Mouse (Mus musculus): ENCODE measurements at regions not wholly inside any gene's neighbourhood (a gene's known extent, or its start where the extent isn't known, plus 50 kb on each side); places are given as distances from the start of the nearest gene placed in this dataset.

DNA sequence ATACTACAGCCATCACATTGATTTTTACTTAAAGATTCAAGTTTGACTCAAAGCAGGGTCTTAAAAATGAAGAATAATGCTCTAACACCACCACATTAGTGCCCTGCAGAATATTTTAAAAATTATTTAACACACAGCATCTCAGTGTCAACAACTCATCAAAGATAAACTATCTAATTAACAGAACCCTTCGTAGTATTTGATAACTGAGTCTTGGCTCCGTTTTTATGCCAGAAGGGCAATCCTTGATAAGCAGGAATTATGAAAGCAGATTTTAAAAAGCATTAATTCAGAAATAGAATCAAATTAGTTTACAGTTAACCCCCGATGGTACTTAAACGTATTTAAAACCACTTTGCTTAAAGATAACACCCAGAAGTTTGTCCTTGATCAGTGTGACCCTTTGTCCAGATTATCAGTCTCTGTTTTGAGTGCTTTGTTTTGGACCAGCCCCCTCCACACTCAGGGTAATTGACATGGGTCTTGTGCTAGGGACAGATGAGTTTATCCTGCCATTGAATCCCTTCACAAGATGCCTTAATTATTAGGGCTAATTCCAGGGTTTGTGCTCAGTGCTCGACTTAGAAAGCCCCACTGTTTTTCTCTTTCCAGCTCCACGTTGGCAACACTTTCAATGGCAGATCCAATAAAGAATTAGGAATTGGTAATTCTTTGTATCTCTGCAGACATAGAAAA, 69.4 kb upstream of the Dph6 start:
- Histone ChIP-seq H3K4me1 (ENCODE audit: control insufficient read depth in 1 of 2, insufficient read depth in 2 of 2, low read length in 2 of 2) (no peaks in the 10 kb centered on the region), H3K79me2 (ENCODE audit: control insufficient read depth, insufficient read depth, low read length, poor library complexity) (no peaks in the 10 kb centered on the region), H3K4me3 (ENCODE audit: control insufficient read depth in 1 of 2, insufficient read depth in 1 of 2, low read depth in 2 of 2, low read length in 2 of 2) (no peak overlapping the region), H3K9ac (ENCODE audit: control insufficient read depth, low read depth, low read length, poor library complexity, severe bottlenecking) (no peak overlapping the region), H3K36me3 (ENCODE audit: control insufficient read depth in 1 of 2, insufficient read depth in 2 of 2, low read length in 2 of 2) (no peaks in the 10 kb centered on the region), H3K27me3 (ENCODE audit: control insufficient read depth in 1 of 2, insufficient read depth in 2 of 2, low read length in 2 of 2) (no peaks in the 10 kb centered on the region; a peak in 1 of 4 replicates), H3K9me3 (replicated peaks; ENCODE audit: insufficient read depth, low read length) (no peaks in the 10 kb centered on the region), H3K27ac (ENCODE audit: control insufficient read depth, low read depth, low read length) (no peak overlapping the region)
- TF ChIP-seq NELFE (IDR thresholded peaks at IDR 0.05; ENCODE audit: low read depth, low read length) (no peak), HCFC1 (IDR thresholded peaks at IDR 0.05; ENCODE audit: low read depth, low read length) (no peak), RCOR1 (IDR thresholded peaks at IDR 0.05; ENCODE audit: low read depth, low read length) (no peak)
- no peak for DNase-seq (ENCODE audit: low read depth, low spot score)

DNA sequence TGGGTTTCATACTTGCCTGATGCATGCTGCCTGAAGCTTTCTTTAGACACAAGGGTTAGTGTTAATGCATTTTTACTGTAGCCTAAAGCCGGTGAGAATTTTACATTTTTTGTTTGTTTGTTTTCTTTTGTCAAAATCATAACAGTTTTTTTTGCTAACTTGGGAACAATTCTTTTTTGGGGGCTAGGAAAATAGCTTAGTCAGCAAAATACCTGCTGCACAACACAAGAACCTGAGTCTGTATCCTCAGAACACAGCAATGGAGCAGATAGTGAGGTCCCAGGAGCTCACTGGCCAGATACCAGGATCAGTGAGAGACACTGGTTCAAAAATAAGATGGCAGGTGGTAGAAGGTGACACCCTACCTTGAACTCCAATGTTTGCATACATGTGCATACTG, 72.4 kb upstream of the Dph6 start:
- no peak overlapping the region for H3K9ac ChIP-seq (ENCODE audit: control insufficient read depth, low read depth, low read length, poor library complexity, severe bottlenecking)
- TF ChIP-seq MAFK (IDR thresholded peaks at IDR 0.05; ENCODE audit: borderline replicate concordance, low read depth, low read length) (peak; percentile 42; the same call in 1 of the 2 replicates), MAZ (IDR thresholded peaks at IDR 0.05; ENCODE audit: low read depth, low read length) (no peak)
- no peak for DNase-seq (ENCODE audit: low read depth, low spot score)
- H3K27ac ChIP-seq (ENCODE audit: control insufficient read depth, low read depth, low read length), result no peak overlapping the region
- no peak overlapping the region for H3K4me3 ChIP-seq (ENCODE audit: control insufficient read depth in 1 of 2, insufficient read depth in 1 of 2, low read depth in 2 of 2, low read length in 2 of 2)
- H3K27me3 ChIP-seq (ENCODE audit: control insufficient read depth in 1 of 2, insufficient read depth in 2 of 2, low read length in 2 of 2), result no peaks in the 10 kb centered on the region
- no peaks in the 10 kb centered on the region for H3K4me1 ChIP-seq (ENCODE audit: control insufficient read depth in 1 of 2, insufficient read depth in 2 of 2, low read length in 2 of 2)
- no peaks in the 10 kb centered on the region for H3K79me2 ChIP-seq (ENCODE audit: control insufficient read depth, insufficient read depth, low read length, poor library complexity)
- H3K36me3 ChIP-seq (ENCODE audit: control insufficient read depth in 1 of 2, insufficient read depth in 2 of 2, low read length in 2 of 2), result no peaks in the 10 kb centered on the region
- no peaks in the 10 kb centered on the region for H3K9me3 ChIP-seq (replicated peaks; ENCODE audit: insufficient read depth, low read length)

DNA sequence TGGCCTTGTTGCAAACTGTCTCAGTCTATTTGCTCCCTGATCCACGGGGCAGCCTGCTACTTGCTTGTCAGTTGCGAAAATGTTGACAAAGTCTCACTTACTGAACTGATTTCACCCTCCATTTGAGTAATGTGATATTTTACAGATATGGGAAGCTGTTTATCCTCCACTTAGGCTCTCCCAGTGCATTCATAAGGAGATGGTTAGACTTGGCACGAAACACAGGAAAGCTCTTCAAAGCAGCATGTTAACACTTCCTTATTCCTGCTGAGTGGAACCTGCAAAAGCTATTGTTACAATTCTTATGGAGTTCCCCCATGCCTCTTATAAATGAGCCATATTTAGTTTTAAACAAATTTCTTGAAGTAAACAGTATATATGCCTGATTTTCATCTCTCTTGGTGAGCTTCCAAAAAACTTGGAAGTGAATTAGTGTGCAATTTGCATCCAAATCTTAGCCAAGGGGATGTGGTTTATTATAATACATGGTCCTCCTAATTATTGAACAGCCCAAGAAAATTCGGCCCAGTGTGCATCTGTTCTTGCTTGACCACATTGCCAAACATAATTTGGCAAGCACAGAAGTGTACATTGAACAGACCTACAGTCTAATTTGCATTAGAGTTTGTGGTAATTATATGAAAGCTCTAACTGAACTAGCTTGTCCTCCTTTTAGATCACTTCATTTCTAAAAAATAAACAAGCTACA, 80.3 kb upstream of the Dph6 start:
- TF ChIP-seq CHD1 (IDR thresholded peaks at IDR 0.05; ENCODE audit: low read depth, low read length), result no peak
- TF ChIP-seq MAFK (IDR thresholded peaks at IDR 0.05; ENCODE audit: borderline replicate concordance, low read depth, low read length), result no peak
- no peak for TF ChIP-seq UBTF (IDR thresholded peaks at IDR 0.05; ENCODE audit: borderline replicate concordance, insufficient read depth, low read depth, low read length)
- TF ChIP-seq ZKSCAN1 (IDR thresholded peaks at IDR 0.05; ENCODE audit: low read depth, low read length), result no peak
- Histone ChIP-seq H3K4me1 (ENCODE audit: control insufficient read depth in 1 of 2, insufficient read depth in 2 of 2, low read length in 2 of 2) (no peaks in the 10 kb centered on the region), H3K27me3 (ENCODE audit: control insufficient read depth in 1 of 2, insufficient read depth in 2 of 2, low read length in 2 of 2) (peaks cover 0 to 1% of the 10 kb centered on the region in 2 experiments; a peak in 2 of 4 replicates), H3K27ac (ENCODE audit: control insufficient read depth, low read depth, low read length) (no peak overlapping the region), H3K36me3 (ENCODE audit: control insufficient read depth in 1 of 2, insufficient read depth in 2 of 2, low read length in 2 of 2) (no peaks in the 10 kb centered on the region), H3K9ac (ENCODE audit: control insufficient read depth, low read depth, low read length, poor library complexity, severe bottlenecking) (no peak overlapping the region), H3K79me2 (ENCODE audit: control insufficient read depth, insufficient read depth, low read length, poor library complexity) (no peaks in the 10 kb centered on the region), H3K4me3 (ENCODE audit: control insufficient read depth in 1 of 2, insufficient read depth in 1 of 2, low read depth in 2 of 2, low read length in 2 of 2) (no peak overlapping the region), H3K9me3 (replicated peaks; ENCODE audit: insufficient read depth, low read length) (no peaks in the 10 kb centered on the region)
- no peak for DNase-seq (ENCODE audit: low read depth, low spot score)

All from MEL (cell line).